Mouse (Mus musculus): Measurements from ENCODE around the gene Rnf145. TPM values are rescaled to one million over a fixed set of nuclear protein-coding genes. Genes with fewer than 3 reads are reported as not detected.

The Rnf145 gene
- polyA plus RNA-seq, 2 experiments = 84.5 to 92.1 TPM

GRCm38 (mm10) chr11:44501477-44501876 is 17.3 kb upstream of the Rnf145 start:
- WGBS = 87% methylated on average over 2 of the region's 2 CpGs
- Histone ChIP-seq H3K4me3 (replicated peaks; ENCODE audit: low read length) (no peak overlapping the region), H3K27ac (replicated peaks; ENCODE audit: low read depth, low read length) (no peak overlapping the region), H3K27me3 (ENCODE audit: control insufficient read depth, insufficient read depth, low read length) (no peaks in the 10 kb centered on the region), H3K36me3 (ENCODE audit: control insufficient read depth, insufficient read depth, low read length) (no peaks in the 10 kb centered on the region), H3K9me3 (ENCODE audit: control insufficient read depth, low read length) (no peaks in the 10 kb centered on the region), H3K4me2 (replicated peaks; ENCODE audit: low read depth, low read length, severe bottlenecking) (no peak overlapping the region), H3K4me1 (ENCODE audit: control insufficient read depth, insufficient read depth, low read length) (no peaks in the 10 kb centered on the region), H3K9ac (ENCODE audit: low read depth, low read length, severe bottlenecking) (no peak overlapping the region)
- DNase-seq (ENCODE audit: low spot score) (no peak), ATAC-seq (ENCODE audit: low FRiP score, low read depth) (no peak)
- TF ChIP-seq POLR2A (IDR thresholded peaks at IDR 0.05; ENCODE audit: borderline replicate concordance, extremely low read depth, insufficient read depth, insufficient read length) = no peak

GRCm38 (mm10) chr11:44502931-44503330 is 15.8 kb upstream of the Rnf145 start:
- no peak for TF ChIP-seq POLR2A (IDR thresholded peaks at IDR 0.05; ENCODE audit: borderline replicate concordance, extremely low read depth, insufficient read depth, insufficient read length)
- H3K4me3 ChIP-seq (replicated peaks; ENCODE audit: low read length) = no peak overlapping the region
- H3K9ac ChIP-seq (ENCODE audit: low read depth, low read length, severe bottlenecking) = no peak overlapping the region
- no peak overlapping the region for H3K27ac ChIP-seq (replicated peaks; ENCODE audit: low read depth, low read length)
- no peaks in the 10 kb centered on the region for H3K36me3 ChIP-seq (ENCODE audit: control insufficient read depth, insufficient read depth, low read length)
- ATAC-seq (ENCODE audit: low FRiP score, low read depth) (peak; percentile 44), DNase-seq (ENCODE audit: low spot score) (peak; percentile 4)
- H3K9me3 ChIP-seq (ENCODE audit: control insufficient read depth, low read length) = no peaks in the 10 kb centered on the region
- H3K4me2 ChIP-seq (replicated peaks; ENCODE audit: low read depth, low read length, severe bottlenecking) = no peak overlapping the region
- WGBS = 41% methylated on average over 5 of the region's 5 CpGs
- H3K27me3 ChIP-seq (ENCODE audit: control insufficient read depth, insufficient read depth, low read length) = no peaks in the 10 kb centered on the region
- H3K4me1 ChIP-seq (ENCODE audit: control insufficient read depth, insufficient read depth, low read length) = no peaks in the 10 kb centered on the region

GRCm38 (mm10) chr11:44504146-44504545 is 14.6 kb upstream of the Rnf145 start:
- ATAC-seq (ENCODE audit: low FRiP score, low read depth) = no peak
- H3K36me3 ChIP-seq (ENCODE audit: control insufficient read depth, insufficient read depth, low read length) = no peaks in the 10 kb centered on the region
- no peak overlapping the region for H3K4me3 ChIP-seq (replicated peaks; ENCODE audit: low read length)
- no peaks in the 10 kb centered on the region for H3K9me3 ChIP-seq (ENCODE audit: control insufficient read depth, low read length)
- no peak for TF ChIP-seq POLR2A (IDR thresholded peaks at IDR 0.05; ENCODE audit: borderline replicate concordance, extremely low read depth, insufficient read depth, insufficient read length)
- no peak overlapping the region for H3K9ac ChIP-seq (ENCODE audit: low read depth, low read length, severe bottlenecking)
- peak; percentile 19 for DNase-seq (ENCODE audit: low spot score)
- H3K4me1 ChIP-seq (ENCODE audit: control insufficient read depth, insufficient read depth, low read length) = no peaks in the 10 kb centered on the region
- no peak overlapping the region for H3K4me2 ChIP-seq (replicated peaks; ENCODE audit: low read depth, low read length, severe bottlenecking)
- H3K27ac ChIP-seq (replicated peaks; ENCODE audit: low read depth, low read length) = no peak overlapping the region
- WGBS = 90% methylated on average over 7 of the region's 7 CpGs
- H3K27me3 ChIP-seq (ENCODE audit: control insufficient read depth, insufficient read depth, low read length) = no peaks in the 10 kb centered on the region

GRCm38 (mm10) chr11:44504761-44505160 is 14.0 kb upstream of the Rnf145 start:
- Histone ChIP-seq H3K27me3 (ENCODE audit: control insufficient read depth, insufficient read depth, low read length) (no peaks in the 10 kb centered on the region), H3K4me3 (replicated peaks; ENCODE audit: low read length) (no peak overlapping the region), H3K4me1 (ENCODE audit: control insufficient read depth, insufficient read depth, low read length) (no peaks in the 10 kb centered on the region), H3K9ac (ENCODE audit: low read depth, low read length, severe bottlenecking) (no peak overlapping the region), H3K4me2 (replicated peaks; ENCODE audit: low read depth, low read length, severe bottlenecking) (no peak overlapping the region), H3K27ac (replicated peaks; ENCODE audit: low read depth, low read length) (no peak overlapping the region), H3K9me3 (ENCODE audit: control insufficient read depth, low read length) (no peaks in the 10 kb centered on the region), H3K36me3 (ENCODE audit: control insufficient read depth, insufficient read depth, low read length) (no peaks in the 10 kb centered on the region)
- no peak for DNase-seq (ENCODE audit: low spot score)
- 80% methylated on average over 3 of the region's 3 CpGs for WGBS
- ATAC-seq (ENCODE audit: low FRiP score, low read depth) = no peak
- no peak for TF ChIP-seq POLR2A (IDR thresholded peaks at IDR 0.05; ENCODE audit: borderline replicate concordance, extremely low read depth, insufficient read depth, insufficient read length)

- H3K27ac ChIP-seq (replicated peaks; ENCODE audit: low read depth, low read length) = no peak overlapping the region
- no peak for TF ChIP-seq POLR2A (IDR thresholded peaks at IDR 0.05; ENCODE audit: borderline replicate concordance, extremely low read depth, insufficient read depth, insufficient read length)
- H3K4me1 ChIP-seq (ENCODE audit: control insufficient read depth, insufficient read depth, low read length) = no peaks in the 10 kb centered on the region
- H3K9me3 ChIP-seq (ENCODE audit: control insufficient read depth, low read length) = no peaks in the 10 kb centered on the region
- H3K9ac ChIP-seq (ENCODE audit: low read depth, low read length, severe bottlenecking) = no peak overlapping the region
- no peaks in the 10 kb centered on the region for H3K27me3 ChIP-seq (ENCODE audit: control insufficient read depth, insufficient read depth, low read length)
- no peak overlapping the region for H3K4me2 ChIP-seq (replicated peaks; ENCODE audit: low read depth, low read length, severe bottlenecking)
- DNase-seq (ENCODE audit: low spot score) (no peak), ATAC-seq (ENCODE audit: low FRiP score, low read depth) (no peak)
- no peaks in the 10 kb centered on the region for H3K36me3 ChIP-seq (ENCODE audit: control insufficient read depth, insufficient read depth, low read length)
- WGBS = 61% methylated on average over 4 of the region's 4 CpGs
- no peak overlapping the region for H3K4me3 ChIP-seq (replicated peaks; ENCODE audit: low read length)
Observed at GRCm38 (mm10) chr11:44508876-44509275, 9.9 kb upstream of the Rnf145 start.

GRCm38 (mm10) chr11:44509906-44510305 is 8.9 kb upstream of the Rnf145 start:
- no peak for TF ChIP-seq POLR2A (IDR thresholded peaks at IDR 0.05; ENCODE audit: borderline replicate concordance, extremely low read depth, insufficient read depth, insufficient read length)
- Histone ChIP-seq H3K9me3 (ENCODE audit: control insufficient read depth, low read length) (no peaks in the 10 kb centered on the region), H3K27ac (replicated peaks; ENCODE audit: low read depth, low read length) (no peak overlapping the region), H3K4me3 (replicated peaks; ENCODE audit: low read length) (no peak overlapping the region), H3K9ac (ENCODE audit: low read depth, low read length, severe bottlenecking) (no peak overlapping the region), H3K4me1 (ENCODE audit: control insufficient read depth, insufficient read depth, low read length) (no peaks in the 10 kb centered on the region), H3K36me3 (ENCODE audit: control insufficient read depth, insufficient read depth, low read length) (no peaks in the 10 kb centered on the region), H3K27me3 (ENCODE audit: control insufficient read depth, insufficient read depth, low read length) (no peaks in the 10 kb centered on the region), H3K4me2 (replicated peaks; ENCODE audit: low read depth, low read length, severe bottlenecking) (no peak overlapping the region)
- DNase-seq (ENCODE audit: low spot score) (no peak), ATAC-seq (ENCODE audit: low FRiP score, low read depth) (no peak)
- WGBS = 84% methylated on average over 2 of the region's 2 CpGs

Measured in limb, embryonic 14.5 days (tissue).